Mouse (Mus musculus): Measurements from ENCODE around the gene Krtap20-2. TPM values are rescaled to one million over a fixed set of nuclear protein-coding genes. Genes with fewer than 3 reads are reported as not detected.

Krtap20-2 gene
- polyA plus RNA-seq (2014; fragmentation: Illumina TruSeq; extraction: RNeasy Lipid Tissue Mini Kit (QIAGEN cat#74804); ENCODE audit: low replicate concordance), result not detected

DNA sequence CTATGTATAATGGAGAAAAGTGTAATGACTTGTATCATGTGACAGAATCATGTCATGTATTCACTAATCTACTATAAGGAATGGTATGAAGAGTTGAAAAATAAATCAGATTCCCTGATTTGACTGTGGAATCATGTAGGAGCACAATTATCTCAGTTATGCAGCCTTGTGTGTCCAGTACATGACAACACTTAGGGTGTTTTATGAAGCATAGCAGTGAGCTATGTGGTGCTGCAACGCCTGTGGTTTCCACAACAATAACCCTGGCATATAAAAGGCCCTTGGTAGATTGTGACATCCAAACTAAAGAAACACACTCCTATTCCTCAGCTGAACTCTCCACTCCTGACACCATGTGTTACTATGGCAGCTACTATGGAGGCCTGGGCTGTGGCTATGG, at the start of gene Krtap20-2:
Gene Krtap20-2 (plus strand): TSS at position 301 of the 400 bp plus-strand sequence.

DNA sequence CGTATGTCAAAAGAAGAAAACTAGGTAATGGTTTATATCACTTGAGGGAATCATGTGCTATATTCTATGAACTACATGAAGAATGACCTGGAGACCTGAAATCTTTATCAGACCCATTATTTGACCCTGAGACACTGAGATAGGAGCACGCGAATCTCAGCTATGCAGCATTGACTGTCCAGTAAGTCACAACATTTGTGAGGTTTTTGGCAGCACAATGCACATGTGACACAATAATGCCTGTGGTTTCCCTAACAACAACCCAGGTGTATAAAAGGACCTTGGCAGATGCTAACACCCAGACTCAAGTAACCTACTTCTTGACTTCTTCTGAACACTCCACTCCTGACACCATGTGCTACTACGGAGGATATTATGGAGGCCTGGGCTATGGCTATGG, 48.0 kb upstream of the Krtap20-2 start, which contains the start of gene Gm9789:
Gene Gm9789 (plus strand): TSS at position 301 of the 400 bp plus-strand sequence.

DNA sequence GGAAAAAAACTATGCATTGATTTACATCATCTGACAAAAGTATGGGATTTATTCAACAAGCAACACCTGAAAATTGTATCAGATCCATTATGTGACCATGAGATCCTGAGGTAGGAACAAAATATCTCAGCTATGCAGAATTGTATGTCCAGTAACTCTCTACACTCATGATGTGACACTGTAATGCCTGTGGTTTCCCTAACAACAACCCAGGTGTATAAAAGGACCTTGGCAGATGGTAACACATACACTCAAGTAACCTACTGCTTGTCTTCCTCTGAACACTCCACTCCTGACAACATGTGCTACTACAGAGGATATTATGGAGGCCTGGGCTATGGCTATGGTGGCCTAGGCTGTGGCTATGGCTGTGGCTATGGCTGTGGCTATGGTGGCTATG, 36.5 kb upstream of the Krtap20-2 start, which contains the start of gene Gm7735:
Gene Gm7735 (plus strand): TSS at position 301 of the 400 bp plus-strand sequence.

DNA sequence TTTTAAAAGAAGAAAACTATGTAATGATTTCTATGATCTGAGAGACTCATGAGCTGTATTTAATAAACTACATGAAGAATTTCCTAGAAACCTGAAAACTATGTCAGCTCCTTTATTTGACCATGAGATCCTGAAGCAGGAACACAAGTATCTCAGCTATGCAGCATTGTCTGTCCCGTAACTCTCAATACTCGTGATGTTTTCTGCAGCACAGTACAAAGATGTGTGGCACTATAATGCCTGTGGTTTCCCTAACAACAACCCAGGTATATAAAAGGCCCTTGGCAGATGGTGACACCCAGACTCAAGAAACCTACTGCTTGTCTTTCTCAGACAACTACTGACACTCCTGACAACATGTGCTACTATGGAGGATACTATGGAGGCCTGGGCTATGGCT, 31.2 kb upstream of the Krtap20-2 start, which contains the start of gene 1110057P08Rik:
Gene 1110057P08Rik (plus strand): TSS at position 301 of the 400 bp plus-strand sequence.

Other genes starting within 250 kb of the Krtap20-2 start
- not detected for gene Krtap16-3, start 243.0 kb upstream of the Krtap20-2 start, polyA plus RNA-seq (2014; fragmentation: Illumina TruSeq; extraction: RNeasy Lipid Tissue Mini Kit (QIAGEN cat#74804); ENCODE audit: low replicate concordance)
- gene Krtap22-2, start 195.1 kb upstream of the Krtap20-2 start, polyA plus RNA-seq (2014; fragmentation: Illumina TruSeq; extraction: RNeasy Lipid Tissue Mini Kit (QIAGEN cat#74804); ENCODE audit: low replicate concordance), result not detected
- not detected for gene Gm10229, start 190.6 kb upstream of the Krtap20-2 start, polyA plus RNA-seq (2014; fragmentation: Illumina TruSeq; extraction: RNeasy Lipid Tissue Mini Kit (QIAGEN cat#74804); ENCODE audit: low replicate concordance)
- gene Krtap6-1, start 174.2 kb upstream of the Krtap20-2 start, polyA plus RNA-seq (2014; fragmentation: Illumina TruSeq; extraction: RNeasy Lipid Tissue Mini Kit (QIAGEN cat#74804); ENCODE audit: low replicate concordance), result not detected
- gene Gm10228, start 164.4 kb upstream of the Krtap20-2 start, polyA plus RNA-seq (2014; fragmentation: Illumina TruSeq; extraction: RNeasy Lipid Tissue Mini Kit (QIAGEN cat#74804); ENCODE audit: low replicate concordance), result not detected
- gene Krtap6-5, start 158.0 kb upstream of the Krtap20-2 start, polyA plus RNA-seq (2014; fragmentation: Illumina TruSeq; extraction: RNeasy Lipid Tissue Mini Kit (QIAGEN cat#74804); ENCODE audit: low replicate concordance), result not detected
- gene 1110025L11Rik, start 141.9 kb upstream of the Krtap20-2 start, polyA plus RNA-seq (2014; fragmentation: Illumina TruSeq; extraction: RNeasy Lipid Tissue Mini Kit (QIAGEN cat#74804); ENCODE audit: low replicate concordance), result not detected
- gene Krtap6-3, start 121.8 kb upstream of the Krtap20-2 start, polyA plus RNA-seq (2014; fragmentation: Illumina TruSeq; extraction: RNeasy Lipid Tissue Mini Kit (QIAGEN cat#74804); ENCODE audit: low replicate concordance), result not detected
- gene Gm6358, start 65.0 kb upstream of the Krtap20-2 start, polyA plus RNA-seq (2014; fragmentation: Illumina TruSeq; extraction: RNeasy Lipid Tissue Mini Kit (QIAGEN cat#74804); ENCODE audit: low replicate concordance), result not detected
- gene Gm10061, start 54.8 kb upstream of the Krtap20-2 start, polyA plus RNA-seq (2014; fragmentation: Illumina TruSeq; extraction: RNeasy Lipid Tissue Mini Kit (QIAGEN cat#74804); ENCODE audit: low replicate concordance), result not detected
- gene Gm9789, start 47.9 kb upstream of the Krtap20-2 start, polyA plus RNA-seq (2014; fragmentation: Illumina TruSeq; extraction: RNeasy Lipid Tissue Mini Kit (QIAGEN cat#74804); ENCODE audit: low replicate concordance), result not detected
- not detected for gene Gm7735, start 36.4 kb upstream of the Krtap20-2 start, polyA plus RNA-seq (2014; fragmentation: Illumina TruSeq; extraction: RNeasy Lipid Tissue Mini Kit (QIAGEN cat#74804); ENCODE audit: low replicate concordance)
- not detected for gene 1110057P08Rik, start 31.1 kb upstream of the Krtap20-2 start, polyA plus RNA-seq (2014; fragmentation: Illumina TruSeq; extraction: RNeasy Lipid Tissue Mini Kit (QIAGEN cat#74804); ENCODE audit: low replicate concordance)
- not detected for gene Krtap21-1, start 198.0 kb downstream of the Krtap20-2 start, polyA plus RNA-seq (2014; fragmentation: Illumina TruSeq; extraction: RNeasy Lipid Tissue Mini Kit (QIAGEN cat#74804); ENCODE audit: low replicate concordance)
- gene Krtap6-2, start 214.2 kb downstream of the Krtap20-2 start, polyA plus RNA-seq (2014; fragmentation: Illumina TruSeq; extraction: RNeasy Lipid Tissue Mini Kit (QIAGEN cat#74804); ENCODE audit: low replicate concordance), result not detected

Data from small intestine, adult 10 weeks (tissue).